Mouse (Mus musculus) small intestine, adult 2 months (tissue): ENCODE measurements around the gene Sowahc.

Experiments
- CTCF ChIP-seq: fragments of 200-500 bp; IDR thresholded peaks from 2 replicates; pipeline ENCODE4 v1.5.1; 2012; ENCODE audit warnings: low read depth, mild to moderate bottlenecking, control low read depth, inconsistent platforms, low read length, moderate library complexity, mixed read lengths; ENCODE audit not compliant: insufficient replicate concordance, insufficient read length; ENCODE audit errors: extremely low read depth
- POLR2A ChIP-seq: fragments of 200-500 bp; IDR thresholded peaks from 2 replicates; pipeline ENCODE4 v1.6.1; 2012; ENCODE audit warnings: low read depth, mild to moderate bottlenecking, control low read depth, inconsistent platforms, low read length, moderate library complexity

GRCm38 (mm10) chr10:59253541-59254079, 31.9 kb downstream of the Sowahc start:
- TF ChIP-seq POLR2A (no peak), CTCF (no peak)
